Mouse (Mus musculus) cortical plate, adult 2 months (tissue): ENCODE measurements at regions not wholly inside any gene's neighbourhood (a gene's known extent, or its start where the extent isn't known, plus 50 kb on each side); places are given as distances from the start of the nearest gene placed in this dataset.

ENCODE experiments used
- CTCF ChIP-seq: fragments of 200-500 bp; IDR thresholded peaks from 2 replicates; pipeline ENCODE4 v1.5.1; 2011; ENCODE audit warnings: mild to moderate bottlenecking, control low read depth, low read length; ENCODE audit not compliant: insufficient read depth; ENCODE audit errors: extremely low read depth
- POLR2A ChIP-seq: fragments of 200-500 bp; IDR thresholded peaks from 2 replicates; pipeline ENCODE4 v1.6.1; 2011; ENCODE audit warnings: mild to moderate bottlenecking, low read length, control low read depth; ENCODE audit not compliant: insufficient read depth; ENCODE audit errors: extremely low read depth

GRCm38 (mm10) chr2:51443946-51444345, 183.4 kb upstream of the Tas2r134 start:
- no peak for TF ChIP-seq CTCF
- TF ChIP-seq POLR2A, result no peak
